Mouse (Mus musculus) forebrain, embryonic 15.5 days (tissue): ENCODE measurements around the gene Defb13. TPM values are rescaled to one million over a fixed set of nuclear protein-coding genes. Genes with fewer than 3 reads are reported as not detected.

Experiments
- ATAC-seq: fragments of 200-750 bp; cut with Nextera tagmentation; replicated peaks from 2 replicates; pipeline ENCODE4 v1.8.0; 2017; ENCODE audit warnings: mild to moderate bottlenecking, moderate TSS enrichment, moderate library complexity
- H3K27ac ChIP-seq: fragments of 300-500 bp; sonication (generic); replicated peaks from 2 replicates; pipeline ENCODE4 v1.5.1; 2015; ENCODE audit warnings: mild to moderate bottlenecking, inconsistent platforms
- H3K27me3 ChIP-seq: fragments of 300-500 bp; sonication (generic); 2 replicates; pipeline ENCODE4 v1.6.1; 2015; ENCODE audit warnings: inconsistent platforms
- H3K36me3 ChIP-seq: fragments of 300-500 bp; sonication (generic); 2 replicates; pipeline ENCODE4 v1.6.1; 2015; ENCODE audit warnings: mild to moderate bottlenecking, inconsistent platforms
- H3K4me1 ChIP-seq: fragments of 300-500 bp; sonication (generic); 2 replicates; pipeline ENCODE4 v1.6.1; 2015; ENCODE audit warnings: inconsistent platforms
- H3K4me2 ChIP-seq: fragments of 300-500 bp; sonication (generic); replicated peaks from 2 replicates; pipeline ENCODE4 v1.6.1; 2015; ENCODE audit warnings: mild to moderate bottlenecking, inconsistent platforms
- H3K4me3 ChIP-seq: fragments of 300-500 bp; sonication (generic); 2 replicates; pipeline ENCODE4 v1.5.1; 2015; ENCODE audit warnings: mild to moderate bottlenecking, inconsistent platforms
- H3K9ac ChIP-seq: fragments of 300-500 bp; sonication (generic); replicated peaks from 2 replicates; pipeline ENCODE4 v1.6.1; 2015; ENCODE audit warnings: mild to moderate bottlenecking, inconsistent platforms
- H3K9me3 ChIP-seq: fragments of 300-500 bp; sonication (generic); 2 replicates; pipeline ENCODE4 v1.6.1; 2016; ENCODE audit warnings: inconsistent platforms
- WGBS: fragments of 180-500 bp; shearing (Covaris S2); methylation state at CpG from one replicate; pipeline ENCODE4 v1.1.7; 2015; ENCODE audit warnings: mixed read lengths; 5-methylcytosine and 5-hydroxymethylcytosine counted together
- polyA plus RNA-seq: library from polyadenylated mRNA; unstranded; fragments of >200 nt; fragmentation: Nextera tagmentation; extraction: Ambion mirVana; gene quantifications from 2 replicates; pipeline ENCODE4 v1.2.1, GENCODE M21; 2015

Defb13 gene
- polyA plus RNA-seq, 1 experiment from 2014 or later, result not detected

DNA sequence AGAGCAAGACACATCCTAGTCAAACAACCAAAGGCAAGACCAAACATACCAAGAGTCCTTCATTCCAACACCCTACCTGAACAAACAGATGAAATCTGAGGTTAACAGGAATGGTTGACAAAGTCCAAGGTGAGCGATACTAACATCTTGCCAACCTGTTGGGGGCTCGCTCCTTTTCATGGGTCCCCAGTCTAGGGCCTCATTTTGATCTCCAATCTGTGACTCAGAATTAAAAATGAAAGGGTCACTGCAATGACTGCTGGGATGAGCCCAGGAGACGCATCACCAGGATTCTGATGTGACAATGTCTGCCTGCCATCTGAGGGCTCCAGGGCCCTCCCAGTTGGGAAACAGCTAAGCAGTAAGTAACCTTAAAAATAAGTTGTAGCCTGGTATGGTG, 22.9 kb downstream of the Defb13 start, which contains the start of gene Ccdc70:
Gene Ccdc70 (plus strand): TSS at position 301 of the 400 bp plus-strand sequence.
- Histone ChIP-seq H3K4me1 (no peaks in the 10 kb centered on the region), H3K4me3 (no peak within 1 kb of the TSS), H3K9ac (no peak within 1 kb of the TSS), H3K27ac (no peak within 1 kb of the TSS), H3K9me3 (no peaks in the 10 kb centered on the region), H3K27me3 (no peaks in the 10 kb centered on the region), H3K36me3 (no peaks in the 10 kb centered on the region), H3K4me2 (no peak within 1 kb of the TSS)
- ATAC-seq, result no peak
- 99% methylated on average over 3 of the region's 3 CpGs for WGBS

DNA sequence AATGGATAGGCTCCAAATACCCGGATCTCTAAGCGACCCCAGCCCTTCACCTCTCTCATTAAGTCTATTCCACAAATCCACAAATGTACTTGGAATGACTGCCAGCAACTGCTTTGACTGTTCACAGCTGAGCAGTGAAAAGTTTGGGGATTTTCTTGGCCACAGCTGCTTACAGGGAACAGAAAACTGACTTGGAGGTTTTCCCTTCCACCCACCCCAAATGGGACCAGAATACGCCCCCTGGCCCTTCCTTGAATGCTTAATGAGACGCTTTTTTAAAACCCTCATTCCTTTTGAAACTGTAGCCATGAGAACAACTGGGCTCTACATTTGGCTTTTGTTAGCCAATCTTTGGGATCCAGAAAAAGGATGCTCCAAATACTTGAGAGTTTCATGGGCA, 31.6 kb downstream of the Defb13 start:
- Histone ChIP-seq H3K27ac (no peak overlapping the region), H3K27me3 (no peaks in the 10 kb centered on the region), H3K4me2 (no peak overlapping the region), H3K9ac (no peak overlapping the region), H3K36me3 (no peaks in the 10 kb centered on the region), H3K4me3 (no peak overlapping the region), H3K4me1 (no peaks in the 10 kb centered on the region), H3K9me3 (no peaks in the 10 kb centered on the region)
- WGBS, result 43% methylated on average over 4 of the region's 4 CpGs
- ATAC-seq, result no peak

DNA sequence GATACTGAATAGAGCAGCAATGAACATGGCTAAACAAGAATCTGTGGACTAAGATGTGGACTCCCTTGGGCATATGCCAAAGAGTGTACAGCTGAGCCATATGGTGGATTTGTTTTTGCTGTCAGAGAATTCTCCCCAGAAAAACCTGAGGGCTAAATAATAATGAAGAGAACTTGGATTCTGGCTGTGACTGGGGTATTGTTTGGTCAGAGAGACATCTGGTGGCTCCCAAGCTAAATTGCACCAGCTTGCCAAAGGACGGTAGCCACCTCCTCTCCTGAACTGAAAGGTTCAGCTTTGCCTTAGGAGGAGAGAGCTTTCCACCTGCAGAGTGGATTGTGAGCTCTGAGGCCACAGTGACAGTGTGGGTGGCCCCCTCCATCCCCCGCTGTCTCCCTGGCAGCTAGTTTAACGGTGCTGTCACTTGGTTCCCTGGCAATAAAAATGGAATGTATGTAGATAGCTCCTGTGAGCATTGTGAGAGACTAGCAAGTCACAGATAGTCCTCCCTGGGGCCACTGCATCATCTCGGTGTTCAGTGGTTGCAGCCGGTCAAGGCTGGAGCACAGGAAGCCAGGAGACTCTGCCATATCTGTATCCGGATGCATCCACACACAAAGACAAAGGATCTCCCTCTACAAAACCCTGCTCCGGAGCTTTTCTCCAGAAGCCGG, 35.2 kb downstream of the Defb13 start:
- Histone ChIP-seq H3K4me2 (no peak overlapping the region), H3K9ac (no peak overlapping the region), H3K4me1 (no peaks in the 10 kb centered on the region), H3K4me3 (no peak overlapping the region), H3K27me3 (no peaks in the 10 kb centered on the region), H3K27ac (no peak overlapping the region), H3K36me3 (no peaks in the 10 kb centered on the region), H3K9me3 (no peaks in the 10 kb centered on the region)
- 62% methylated on average over 8 of the region's 8 CpGs for WGBS
- ATAC-seq, result peak; percentile 78

DNA sequence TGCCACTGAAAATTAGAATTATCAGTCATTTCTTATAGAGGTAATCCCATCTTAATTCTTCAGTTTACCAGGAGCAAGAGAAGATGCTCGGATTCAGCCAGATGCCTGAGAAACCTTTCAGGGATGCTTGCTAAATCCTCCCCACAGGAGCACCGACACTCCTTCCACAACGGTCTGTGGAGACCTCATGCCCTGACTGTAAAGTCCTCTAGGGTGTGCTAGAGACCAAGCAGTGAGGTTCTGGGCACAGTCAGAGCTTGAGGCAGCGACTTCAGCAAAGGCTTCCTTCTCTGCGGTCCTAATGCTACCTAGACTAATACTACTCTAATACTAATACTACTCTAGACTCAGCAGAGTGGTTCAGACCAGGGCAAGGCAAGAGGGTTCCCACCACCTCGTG, 45.6 kb downstream of the Defb13 start:
- Histone ChIP-seq H3K4me2 (no peak overlapping the region), H3K9me3 (no peaks in the 10 kb centered on the region), H3K9ac (no peak overlapping the region), H3K4me3 (no peak overlapping the region), H3K4me1 (no peaks in the 10 kb centered on the region), H3K36me3 (no peaks in the 10 kb centered on the region), H3K27me3 (no peaks in the 10 kb centered on the region), H3K27ac (no peak overlapping the region)
- WGBS, result 17% methylated on average over 6 of the region's 6 CpGs
- ATAC-seq, result peak; percentile 89

DNA sequence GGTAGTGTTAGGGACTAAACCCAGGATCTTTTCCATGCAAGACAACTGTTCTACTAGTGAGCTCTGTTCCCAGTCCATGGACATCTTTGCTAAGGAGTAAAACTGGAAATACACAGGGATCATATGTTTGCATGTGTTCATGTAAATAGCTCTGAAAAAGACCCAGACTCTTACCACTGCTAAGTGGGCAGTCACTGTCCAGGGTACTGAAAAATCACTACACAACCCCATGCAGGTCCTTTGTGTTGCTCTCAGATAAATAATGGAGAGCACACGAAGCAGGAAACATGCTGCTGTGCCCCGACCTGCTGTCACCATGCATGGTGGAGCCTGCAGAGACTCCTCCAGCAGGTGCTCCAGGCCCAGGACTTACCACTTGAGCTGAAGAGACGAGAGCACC, 48.6 kb downstream of the Defb13 start:
- no peak overlapping the region for H3K4me2 ChIP-seq
- ATAC-seq, result no peak
- no peaks in the 10 kb centered on the region for H3K36me3 ChIP-seq
- no peaks in the 10 kb centered on the region for H3K4me1 ChIP-seq
- H3K9me3 ChIP-seq, result no peaks in the 10 kb centered on the region
- H3K27ac ChIP-seq, result no peak overlapping the region
- H3K27me3 ChIP-seq, result no peaks in the 10 kb centered on the region
- no peak overlapping the region for H3K4me3 ChIP-seq
- 45% methylated on average over 3 of the region's 3 CpGs for WGBS
- H3K9ac ChIP-seq, result no peak overlapping the region

Other genes with a start within 250 kb of the Defb13 start
- not detected in 2 replicates for gene AY761184, start 243.1 kb upstream of the Defb13 start, polyA plus RNA-seq
- not detected in 2 replicates for gene Defa24, start 212.3 kb upstream of the Defb13 start, polyA plus RNA-seq
- gene Defb50, start 123.2 kb upstream of the Defb13 start, polyA plus RNA-seq, result not detected in 2 replicates
- not detected in 2 replicates for gene Defb2, start 106.8 kb upstream of the Defb13 start, polyA plus RNA-seq
- gene Defb10, start 87.9 kb upstream of the Defb13 start, polyA plus RNA-seq, result not detected in 2 replicates
- not detected in 2 replicates for gene Defb9, start 61.3 kb upstream of the Defb13 start, polyA plus RNA-seq
- 6.7 and 13.5 TPM in 2 replicates for gene Defb11, start 40.4 kb upstream of the Defb13 start, polyA plus RNA-seq
- gene Defb15, start 14.1 kb upstream of the Defb13 start, polyA plus RNA-seq, result not detected in 2 replicates
- not detected in 2 replicates for gene Defb35, start 8.4 kb upstream of the Defb13 start, polyA plus RNA-seq
- gene Fam90a1a, start 12.0 kb downstream of the Defb13 start, polyA plus RNA-seq, result not detected in 2 replicates
- not detected in 2 replicates for gene Ccdc70, start 23.0 kb downstream of the Defb13 start, polyA plus RNA-seq
- 1.3 and 1.7 TPM in 2 replicates for gene Atp7b, start 113.5 kb downstream of the Defb13 start, polyA plus RNA-seq
- gene Alg11, start 114.0 kb downstream of the Defb13 start, polyA plus RNA-seq, result 29.9 and 31.2 TPM in 2 replicates
- 0.52 and 1.1 TPM in 2 replicates for gene Nek5, start 178.3 kb downstream of the Defb13 start, polyA plus RNA-seq
- gene Nek3, start 219.7 kb downstream of the Defb13 start, polyA plus RNA-seq, result 7.3 and 7.6 TPM in 2 replicates
- gene Ckap2, start 239.1 kb downstream of the Defb13 start, polyA plus RNA-seq, result 28.4 and 28.7 TPM in 2 replicates
- 41.4 TPM in 2 replicates for gene Vps36, start 246.0 kb downstream of the Defb13 start, polyA plus RNA-seq